Mouse (Mus musculus) G1E (cell line): ENCODE measurements around the gene Heatr1.

Experiments used
- CTCF ChIP-seq: IDR thresholded peaks from 2 replicates; pipeline ENCODE4 v1.5.1; 2012; ENCODE audit warnings: low read depth, low read length, inconsistent platforms, mixed read lengths
- GATA1 ChIP-seq: IDR thresholded peaks from 2 replicates; pipeline ENCODE4 v1.6.1; 2012; ENCODE audit warnings: borderline replicate concordance, low read length, inconsistent platforms, mixed read lengths
- GATA2 ChIP-seq: IDR thresholded peaks from 2 replicates; pipeline ENCODE4 v1.6.1; 2012; ENCODE audit warnings: low read depth, low read length, inconsistent platforms, borderline replicate concordance
- POLR2AphosphoS5 ChIP-seq: IDR thresholded peaks from 2 replicates; pipeline ENCODE4 v1.6.1; 2012; ENCODE audit warnings: low read depth, low read length, inconsistent platforms; ENCODE audit not compliant: insufficient replicate concordance

DNA sequence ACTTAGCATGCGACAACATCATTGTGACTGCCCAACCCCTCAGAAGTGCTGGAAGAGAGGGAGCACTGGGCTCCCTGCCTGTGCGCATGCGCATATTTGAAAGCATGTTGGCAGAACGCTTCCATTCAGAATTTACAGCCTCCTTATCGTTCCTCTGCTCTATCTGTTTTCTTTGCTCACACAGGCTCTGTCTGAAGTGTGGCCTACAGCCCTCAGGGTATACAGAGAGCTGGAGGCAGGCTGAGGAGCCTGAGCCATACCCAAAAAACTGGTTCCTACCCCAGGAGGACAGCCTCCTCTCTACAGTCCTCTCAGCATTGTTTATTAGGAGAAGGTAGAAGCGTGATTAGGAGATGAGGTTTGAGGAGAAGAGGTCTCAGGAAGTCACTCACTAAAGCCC, 85.0 kb downstream of the Heatr1 start:
- TF ChIP-seq GATA1: no peak
- TF ChIP-seq CTCF: no peak
- no peak for TF ChIP-seq GATA2
- TF ChIP-seq POLR2AphosphoS5: no peak
